Mouse (Mus musculus): ENCODE measurements around the gene Mst1r. TPM values are rescaled to one million over a fixed set of nuclear protein-coding genes. Genes with fewer than 3 reads are reported as not detected.
A peak's percentile ranks its signal among the peaks of the same experiment; 100 is the strongest.

Gene Mst1r
- polyA plus RNA-seq, 1 experiment, result 1.8 TPM

- H3K4me3 ChIP-seq (ENCODE audit: extremely low read depth, insufficient read depth, insufficient read length), result peak within 1 kb of the TSS; percentile 66
- TF ChIP-seq POLR2A (IDR thresholded peaks at IDR 0.05; ENCODE audit: low read depth, low read length) (no peak), CTCF (IDR thresholded peaks at IDR 0.05; ENCODE audit: extremely low read depth, insufficient read depth, insufficient read length, insufficient replicate concordance) (no peak)
- 76% methylated on average over 10 of the region's 10 CpGs for WGBS
- H3K27me3 ChIP-seq (ENCODE audit: control insufficient read depth, insufficient read depth, low read length), result no peaks in the 10 kb centered on the region
- DNase-seq (ENCODE audit: low read depth in 1 of 2, low spot score in 2 of 2), result no peak
- H3K27ac ChIP-seq (ENCODE audit: insufficient read depth, low read length), result peak within 1 kb of the TSS; percentile 14
- H3K36me3 ChIP-seq (ENCODE audit: control insufficient read depth, insufficient read depth, low read length), result no peaks in the 10 kb centered on the region
- H3K4me1 ChIP-seq (ENCODE audit: control insufficient read depth, insufficient read depth, insufficient read length), result no peaks in the 10 kb centered on the region; the same call in 1 of the 2 replicates
Measured at GRCm38 (mm10) chr9:107949922-107950235, 43.2 kb downstream of the Mst1r start, which contains the start of gene Traip. Gene Traip, plus strand, starts transcription at chr9:107950136.

GRCm38 (mm10) chr9:107950460-107951355 is 44.0 kb downstream of the Mst1r start:
- peak; percentile 57 to 84 for DNase-seq (ENCODE audit: low read depth in 1 of 2, low spot score in 2 of 2)
- H3K36me3 ChIP-seq (ENCODE audit: control insufficient read depth, insufficient read depth, low read length), result no peaks in the 10 kb centered on the region
- TF ChIP-seq CTCF (IDR thresholded peaks at IDR 0.05; ENCODE audit: extremely low read depth, insufficient read depth, insufficient read length, insufficient replicate concordance), result no peak
- no peak; the same call in 1 of the 2 replicates for TF ChIP-seq POLR2A (IDR thresholded peaks at IDR 0.05; ENCODE audit: low read depth, low read length)
- H3K4me3 ChIP-seq (ENCODE audit: extremely low read depth, insufficient read depth, insufficient read length), result peak overlapping the region; percentile 66
- H3K27ac ChIP-seq (ENCODE audit: insufficient read depth, low read length), result peak overlapping the region; percentile 14
- H3K4me1 ChIP-seq (ENCODE audit: control insufficient read depth, insufficient read depth, insufficient read length), result no peaks in the 10 kb centered on the region; the same call in 1 of the 2 replicates
- no peaks in the 10 kb centered on the region for H3K27me3 ChIP-seq (ENCODE audit: control insufficient read depth, insufficient read depth, low read length)
- 11% methylated on average over 45 of the region's 45 CpGs for WGBS

GRCm38 (mm10) chr9:107955613-107956289 is 49.1 kb downstream of the Mst1r start:
- TF ChIP-seq CTCF (IDR thresholded peaks at IDR 0.05; ENCODE audit: extremely low read depth, insufficient read depth, insufficient read length, insufficient replicate concordance) (no peak), POLR2A (IDR thresholded peaks at IDR 0.05; ENCODE audit: low read depth, low read length) (no peak)
- 91% methylated on average over 6 of the region's 6 CpGs for WGBS
- Histone ChIP-seq H3K4me1 (ENCODE audit: control insufficient read depth, insufficient read depth, insufficient read length) (no peaks in the 10 kb centered on the region), H3K27ac (ENCODE audit: insufficient read depth, low read length) (no peak overlapping the region), H3K4me3 (ENCODE audit: extremely low read depth, insufficient read depth, insufficient read length) (no peak overlapping the region), H3K36me3 (ENCODE audit: control insufficient read depth, insufficient read depth, low read length) (0 out of 2 replicates have a peak, but pooled peaks cover 2% of the 10 kb centered on the region), H3K27me3 (ENCODE audit: control insufficient read depth, insufficient read depth, low read length) (no peaks in the 10 kb centered on the region)
- DNase-seq (ENCODE audit: low read depth in 1 of 2, low spot score in 2 of 2), result no peak

- Histone ChIP-seq H3K36me3 (ENCODE audit: control insufficient read depth, insufficient read depth, low read length) (0 out of 2 replicates have a peak, but pooled peaks cover 2% of the 10 kb centered on the region), H3K27me3 (ENCODE audit: control insufficient read depth, insufficient read depth, low read length) (no peaks in the 10 kb centered on the region), H3K27ac (ENCODE audit: insufficient read depth, low read length) (no peak overlapping the region), H3K4me1 (ENCODE audit: control insufficient read depth, insufficient read depth, insufficient read length) (no peaks in the 10 kb centered on the region), H3K4me3 (ENCODE audit: extremely low read depth, insufficient read depth, insufficient read length) (no peak overlapping the region)
- WGBS, result 82% methylated on average over 6 of the region's 6 CpGs
- DNase-seq (ENCODE audit: low read depth in 1 of 2, low spot score in 2 of 2), result no peak
- TF ChIP-seq POLR2A (IDR thresholded peaks at IDR 0.05; ENCODE audit: low read depth, low read length), result no peak
- TF ChIP-seq CTCF (IDR thresholded peaks at IDR 0.05; ENCODE audit: extremely low read depth, insufficient read depth, insufficient read length, insufficient replicate concordance), result no peak
Measured at GRCm38 (mm10) chr9:107957141-107957540, 50.5 kb downstream of the Mst1r start.

GRCm38 (mm10) chr9:107959896-107960295 is 53.2 kb downstream of the Mst1r start:
- Histone ChIP-seq H3K4me1 (ENCODE audit: control insufficient read depth, insufficient read depth, insufficient read length) (no peaks in the 10 kb centered on the region), H3K36me3 (ENCODE audit: control insufficient read depth, insufficient read depth, low read length) (0 out of 2 replicates have a peak, but pooled peaks cover 2% of the 10 kb centered on the region), H3K27me3 (ENCODE audit: control insufficient read depth, insufficient read depth, low read length) (no peaks in the 10 kb centered on the region), H3K27ac (ENCODE audit: insufficient read depth, low read length) (no peak overlapping the region), H3K4me3 (ENCODE audit: extremely low read depth, insufficient read depth, insufficient read length) (no peak overlapping the region)
- 92% methylated on average over 6 of the region's 6 CpGs for WGBS
- no peak for TF ChIP-seq POLR2A (IDR thresholded peaks at IDR 0.05; ENCODE audit: low read depth, low read length)
- no peak for TF ChIP-seq CTCF (IDR thresholded peaks at IDR 0.05; ENCODE audit: extremely low read depth, insufficient read depth, insufficient read length, insufficient replicate concordance)
- DNase-seq (ENCODE audit: low read depth in 1 of 2, low spot score in 2 of 2), result no peak

GRCm38 (mm10) chr9:107960928-107961327 is 54.3 kb downstream of the Mst1r start:
- 58% methylated on average over 4 of the region's 4 CpGs for WGBS
- DNase-seq (ENCODE audit: low read depth in 1 of 2, low spot score in 2 of 2), result no peak
- H3K36me3 ChIP-seq (ENCODE audit: control insufficient read depth, insufficient read depth, low read length), result 0 out of 2 replicates have a peak, but pooled peaks cover 2% of the 10 kb centered on the region
- no peaks in the 10 kb centered on the region for H3K27me3 ChIP-seq (ENCODE audit: control insufficient read depth, insufficient read depth, low read length)
- H3K4me3 ChIP-seq (ENCODE audit: extremely low read depth, insufficient read depth, insufficient read length), result no peak overlapping the region
- H3K4me1 ChIP-seq (ENCODE audit: control insufficient read depth, insufficient read depth, insufficient read length), result no peaks in the 10 kb centered on the region
- no peak; the same call in 1 of the 2 replicates for TF ChIP-seq CTCF (IDR thresholded peaks at IDR 0.05; ENCODE audit: extremely low read depth, insufficient read depth, insufficient read length, insufficient replicate concordance)
- TF ChIP-seq POLR2A (IDR thresholded peaks at IDR 0.05; ENCODE audit: low read depth, low read length), result no peak
- no peak overlapping the region for H3K27ac ChIP-seq (ENCODE audit: insufficient read depth, low read length)
